Mouse (Mus musculus) gonadal fat pad, adult 2 months (tissue): ENCODE data around the gene Tmem59l. TPM values are rescaled to one million over a fixed set of nuclear protein-coding genes. Genes with fewer than 3 reads are reported as not detected.
A peak's percentile ranks its signal among the peaks of the same experiment; 100 is the strongest.

Source experiments
- DNase-seq: peaks from one replicate; pipeline ENCODE4 v3.0.0-alpha.2; 2012; ENCODE audit warnings: low read depth
- polyA plus RNA-seq: library from polyadenylated mRNA; depleted of rRNA; stranded (reverse); fragments of >200 nt; gene quantifications from 2 replicates; pipeline ENCODE4 v1.2.3, GENCODE M21; 2012

Tmem59l gene
- polyA plus RNA-seq, 1 experiment: 0.35 TPM

GRCm38 (mm10) chr8:70488931-70489470, 1.8 kb upstream of the Tmem59l start:
- no peak for DNase-seq

GRCm38 (mm10) chr8:70487993-70488796, 1.0 kb upstream of the Tmem59l start:
- no peak for DNase-seq

GRCm38 (mm10) chr8:70486191-70486681, 922 bp downstream of the Tmem59l start:
- no peak for DNase-seq

- DNase-seq: no peak
Observed at GRCm38 (mm10) chr8:70482943-70483342, 4.2 kb downstream of the Tmem59l start.

GRCm38 (mm10) chr8:70481908-70482307, 5.2 kb downstream of the Tmem59l start:
- no peak for DNase-seq

- DNase-seq: peak; percentile 28
Observed at GRCm38 (mm10) chr8:70477269-70477982, 9.7 kb downstream of the Tmem59l start.

GRCm38 (mm10) chr8:70476333-70477268, 10.6 kb downstream of the Tmem59l start, which contains the start of gene Klhl26:
TSS of gene Klhl26 (minus strand) at chr8:70476968.
- DNase-seq: peak; percentile 79

- DNase-seq: no peak
Observed at GRCm38 (mm10) chr8:70471856-70472255, 15.3 kb downstream of the Tmem59l start.

GRCm38 (mm10) chr8:70469938-70470337, 17.2 kb downstream of the Tmem59l start:
- no peak for DNase-seq

GRCm38 (mm10) chr8:70469295-70469916, 17.8 kb downstream of the Tmem59l start:
- DNase-seq: no peak

GRCm38 (mm10) chr8:70468733-70469132, 18.4 kb downstream of the Tmem59l start:
- no peak for DNase-seq

- DNase-seq: no peak
Observed at GRCm38 (mm10) chr8:70467907-70468306, 19.3 kb downstream of the Tmem59l start.

- DNase-seq: no peak
Observed at GRCm38 (mm10) chr8:70467229-70467725, 19.9 kb downstream of the Tmem59l start.

- DNase-seq: no peak
Observed at GRCm38 (mm10) chr8:70466771-70467170, 20.4 kb downstream of the Tmem59l start.

- DNase-seq: no peak
Observed at GRCm38 (mm10) chr8:70466305-70466704, 20.9 kb downstream of the Tmem59l start.

- no peak for DNase-seq
Observed at GRCm38 (mm10) chr8:70465701-70466100, 21.5 kb downstream of the Tmem59l start.

- DNase-seq: no peak
Observed at GRCm38 (mm10) chr8:70464162-70464561, 23.0 kb downstream of the Tmem59l start.

GRCm38 (mm10) chr8:70463306-70463705, 23.9 kb downstream of the Tmem59l start:
- no peak for DNase-seq

- no peak for DNase-seq
Observed at GRCm38 (mm10) chr8:70462516-70462813, 24.7 kb downstream of the Tmem59l start.

- no peak for DNase-seq
Observed at GRCm38 (mm10) chr8:70461765-70462515, 25.2 kb downstream of the Tmem59l start.
